Mouse (Mus musculus) colon, adult 2 months (tissue): Measurements from ENCODE around the gene Polr2h. TPM values are rescaled to one million over a fixed set of nuclear protein-coding genes. Genes with fewer than 3 reads are reported as not detected.

Experiments used
- polyA plus RNA-seq: library from polyadenylated mRNA; depleted of rRNA; stranded (reverse); fragments of >200 nt; gene quantifications from 2 replicates; pipeline ENCODE4 v1.2.3, GENCODE M21; 2012; rRNA removed

Polr2h gene
- 11.0 and 13.5 TPM in 2 replicates for polyA plus RNA-seq

DNA sequence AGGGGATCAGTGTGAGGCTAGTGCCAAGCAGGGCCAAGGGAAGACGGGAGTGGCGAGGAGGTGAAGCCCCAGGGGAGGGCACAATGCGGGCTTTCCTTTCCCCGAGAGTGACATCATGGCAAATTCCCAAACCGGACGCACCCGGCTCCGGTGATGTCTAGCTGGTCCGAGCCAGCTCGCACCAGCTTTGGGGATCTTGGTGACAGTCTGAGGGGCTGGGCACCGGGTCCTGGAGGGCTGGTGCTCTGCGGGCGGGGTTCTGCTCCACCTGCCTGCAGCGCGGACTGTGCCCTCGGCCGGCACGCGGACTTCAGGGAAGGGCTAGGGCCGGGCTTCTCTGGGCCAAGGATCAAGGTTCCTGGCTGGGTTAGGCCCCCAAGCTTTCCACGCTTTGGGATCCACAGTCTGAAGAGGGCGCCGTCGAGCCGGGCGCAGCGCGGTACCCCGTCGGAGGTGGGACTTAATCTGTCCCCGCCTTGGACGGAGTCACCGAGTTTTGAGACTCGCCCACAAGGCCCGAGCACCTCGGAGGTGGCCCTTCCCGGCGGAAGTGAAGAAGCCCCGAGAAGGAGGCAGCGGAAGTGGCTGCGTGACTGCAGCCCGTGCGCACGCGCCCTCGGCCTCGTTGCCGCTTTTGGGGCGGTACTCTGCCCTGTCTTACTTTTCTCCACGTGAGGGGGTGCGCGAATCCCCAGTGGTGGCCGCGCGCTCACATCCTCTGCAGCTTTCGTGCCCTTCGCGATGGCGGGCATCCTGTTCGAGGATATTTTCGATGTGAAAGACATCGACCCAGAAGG, at the start of gene Polr2h, which contains the start of gene Clcn2:
Polr2h (plus strand) TSS at position 485 of the 797 bp plus-strand sequence.
Clcn2 (minus strand) TSS at position 566 of the 797 bp plus-strand sequence.

DNA sequence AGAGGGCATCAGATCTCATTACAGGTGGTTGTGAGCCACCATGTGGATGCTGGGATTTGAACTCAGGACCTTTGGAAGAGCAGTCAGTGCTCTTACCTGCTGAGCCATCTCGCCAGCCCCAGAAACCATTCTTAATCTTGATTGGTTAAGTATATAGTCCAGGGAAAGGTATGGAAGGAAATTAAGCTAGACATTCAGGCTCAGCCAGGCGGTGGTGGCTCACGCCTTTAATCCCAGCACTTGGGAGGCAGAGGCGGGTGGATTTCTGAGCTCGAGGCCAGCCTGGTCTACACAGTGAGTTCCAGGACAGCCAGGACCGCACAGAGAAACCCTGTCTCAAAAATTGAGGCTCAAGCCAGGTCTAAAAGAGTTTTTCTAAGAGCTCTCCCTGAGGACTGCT, 49.5 kb upstream of the Polr2h start, which contains the start of gene Eif4g1:
Eif4g1 (plus strand) TSS at position 301 of the 400 bp plus-strand sequence.

DNA sequence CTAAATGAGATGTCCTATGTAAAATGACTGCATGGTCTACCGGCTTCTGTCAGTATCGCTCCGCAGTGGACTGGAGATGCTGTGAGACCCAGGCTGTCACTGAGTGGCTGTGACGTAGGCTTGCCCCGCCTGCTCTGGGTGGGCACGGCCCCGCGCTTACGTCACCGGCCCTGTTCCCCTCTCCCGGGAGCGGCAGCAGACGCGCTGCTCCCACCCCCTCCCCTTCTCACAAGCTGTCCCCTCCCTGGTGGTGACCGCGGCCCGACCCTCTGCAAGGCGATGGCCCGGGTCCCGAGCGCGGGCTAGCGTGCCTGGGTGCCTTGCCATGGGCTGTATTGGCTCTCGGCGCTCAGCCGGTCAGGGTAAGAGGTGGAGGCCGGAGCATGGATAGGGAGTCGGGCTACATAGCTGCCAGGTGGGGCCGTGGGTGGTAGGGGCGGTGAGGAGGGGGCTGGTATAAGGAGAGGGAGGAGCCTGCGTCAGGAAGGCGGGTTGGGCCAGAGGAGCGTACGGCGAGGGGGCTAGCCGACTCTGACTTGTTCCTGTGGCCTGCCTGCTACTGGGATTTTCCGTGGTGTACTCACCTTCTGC, 24.3 kb upstream of the Polr2h start, which contains the start of gene Fam131a:
Fam131a (plus strand) TSS at position 131 of the 591 bp plus-strand sequence.

DNA sequence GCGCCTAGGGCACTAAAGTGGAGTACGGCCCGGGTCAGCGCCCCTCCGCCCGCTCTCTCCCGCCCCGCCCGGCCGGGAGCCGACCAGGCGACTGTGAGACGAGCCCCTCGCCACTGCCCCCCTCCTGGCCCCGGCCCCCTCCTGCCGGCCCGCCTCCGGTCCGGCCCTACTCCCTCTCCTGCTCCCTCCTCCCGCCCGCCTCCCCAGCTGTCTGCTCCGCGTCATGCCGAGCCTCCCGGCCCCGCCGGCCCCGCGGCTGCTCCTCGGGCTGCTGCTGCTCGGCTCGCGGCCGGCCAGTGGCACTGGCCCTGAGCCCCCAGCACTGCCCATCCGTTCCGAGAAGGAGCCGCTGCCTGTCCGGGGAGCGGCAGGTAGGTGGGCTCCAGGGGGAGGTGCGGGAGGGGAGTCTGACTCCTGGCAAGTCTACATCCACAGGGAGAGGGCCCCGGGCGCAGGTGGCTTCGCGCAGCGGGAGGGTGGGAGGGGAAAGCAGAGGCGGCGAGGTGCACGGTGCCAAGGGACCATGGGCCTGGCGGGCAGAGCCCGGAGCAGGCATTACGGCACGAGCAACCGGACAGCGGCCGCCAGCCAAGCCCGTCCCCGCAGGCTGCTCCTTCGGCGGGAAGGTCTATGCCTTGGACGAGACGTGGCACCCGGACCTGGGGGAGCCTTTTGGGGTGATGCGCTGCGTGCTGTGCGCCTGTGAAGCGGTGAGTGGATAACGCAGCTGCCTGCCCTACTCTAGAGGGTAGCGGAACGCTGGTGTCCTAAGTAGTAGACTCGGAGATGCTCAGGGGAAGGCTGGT, 15.7 kb downstream of the Polr2h start, which contains the start of gene Chrd:
Chrd (plus strand) TSS at position 203 of the 806 bp plus-strand sequence.

DNA sequence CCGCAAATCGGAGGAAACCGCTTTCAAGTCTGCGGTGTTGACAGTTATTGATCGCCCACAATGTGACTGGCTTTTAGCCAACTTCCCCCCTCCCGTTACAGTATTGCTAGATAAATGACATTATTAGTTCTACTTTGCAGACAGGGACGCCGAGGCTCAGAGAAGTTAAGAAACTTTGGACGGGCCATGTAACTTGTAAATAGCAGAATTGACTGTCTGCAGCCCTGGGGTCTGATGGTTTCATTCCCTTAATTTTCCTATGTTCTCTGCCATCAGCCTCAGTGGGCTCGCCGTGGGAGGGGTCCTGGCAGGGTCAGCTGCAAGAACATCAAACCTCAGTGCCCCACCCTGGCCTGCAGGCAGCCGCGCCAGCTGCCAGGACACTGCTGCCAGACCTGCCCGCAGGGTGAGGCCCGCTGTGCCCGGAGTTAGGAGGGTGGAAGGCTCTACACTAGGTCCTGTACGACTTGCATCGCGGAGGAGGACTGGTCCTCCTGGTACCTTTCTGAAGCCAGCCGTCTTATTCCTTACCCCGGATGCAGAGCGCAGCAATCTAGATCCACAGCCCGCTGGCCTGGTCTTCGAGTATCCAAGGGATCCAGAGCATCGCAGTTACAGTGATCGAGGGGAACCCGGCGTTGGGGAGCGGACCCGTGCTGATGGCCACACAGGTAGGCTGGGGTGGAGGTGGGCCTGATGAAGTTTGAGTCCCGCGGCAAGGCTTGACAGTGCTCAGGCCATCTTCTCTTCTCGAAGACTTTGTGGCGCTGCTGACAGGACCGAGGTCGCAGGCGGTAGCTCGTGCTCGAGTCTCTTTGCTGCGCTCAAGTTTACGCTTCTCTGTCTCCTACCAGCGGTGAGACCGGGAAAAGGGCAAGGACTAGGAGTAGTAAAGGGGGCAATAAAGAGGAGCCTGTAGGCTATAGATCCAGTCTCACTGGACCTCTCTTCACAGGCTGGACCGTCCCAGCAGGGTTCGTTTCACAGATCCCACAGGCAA, 16.6 kb downstream of the Polr2h start, which contains the start of gene Thpo:
Thpo (minus strand) TSS at position 781 of the 1,000 bp plus-strand sequence.

Other genes with a start within 250 kb of the Polr2h start
- 19.7 and 21.3 TPM in 2 replicates for gene Eif2b5, start 218.8 kb upstream of the Polr2h start, polyA plus RNA-seq
- gene Dvl3, start 200.7 kb upstream of the Polr2h start, polyA plus RNA-seq, result 43.4 and 49.8 TPM in 2 replicates
- gene Ap2m1, start 182.2 kb upstream of the Polr2h start, polyA plus RNA-seq, result 324 and 397 TPM in 2 replicates
- 25.3 TPM in 2 replicates for gene Abcf3, start 169.1 kb upstream of the Polr2h start, polyA plus RNA-seq
- 8.2 and 10.1 TPM in 2 replicates for gene Vwa5b2, start 128.2 kb upstream of the Polr2h start, polyA plus RNA-seq
- gene Eef1akmt4, start 106.1 kb upstream of the Polr2h start, polyA plus RNA-seq, result 17.0 and 23.3 TPM in 2 replicates
- 0.15 TPM in 1 of 2 replicates, not detected in the other for gene Gm49333, start 106.1 kb upstream of the Polr2h start, polyA plus RNA-seq
- 20.1 and 22.8 TPM in 2 replicates for gene Alg3, start 105.9 kb upstream of the Polr2h start, polyA plus RNA-seq
- 5.9 and 8.5 TPM in 2 replicates for gene Camk2n2, start 96.4 kb upstream of the Polr2h start, polyA plus RNA-seq
- 1.2 and 1.3 TPM in 2 replicates for gene Ece2, start 87.8 kb upstream of the Polr2h start, polyA plus RNA-seq
- gene Psmd2, start 66.0 kb upstream of the Polr2h start, polyA plus RNA-seq, result 50.0 and 55.4 TPM in 2 replicates
- gene Eif4g1, start 49.4 kb upstream of the Polr2h start, polyA plus RNA-seq, result 370 and 429 TPM in 2 replicates
- 7.1 and 9.6 TPM in 2 replicates for gene Fam131a, start 24.4 kb upstream of the Polr2h start, polyA plus RNA-seq
- gene Clcn2, start 81 bp downstream of the Polr2h start, polyA plus RNA-seq, result 301 and 332 TPM in 2 replicates
- 11.5 and 15.7 TPM in 2 replicates for gene Chrd, start 15.5 kb downstream of the Polr2h start, polyA plus RNA-seq
- 4.9 and 5.2 TPM in 2 replicates for gene Thpo, start 16.8 kb downstream of the Polr2h start, polyA plus RNA-seq